Mouse (Mus musculus) G1E (cell line): Measurements from ENCODE around the gene Capns1.

Experiments used
- CTCF ChIP-seq: IDR thresholded peaks from 2 replicates; pipeline ENCODE4 v1.5.1; 2012; ENCODE audit warnings: low read depth, low read length, inconsistent platforms, mixed read lengths
- GATA1 ChIP-seq: IDR thresholded peaks from 2 replicates; pipeline ENCODE4 v1.6.1; 2012; ENCODE audit warnings: borderline replicate concordance, low read length, inconsistent platforms, mixed read lengths
- GATA2 ChIP-seq: IDR thresholded peaks from 2 replicates; pipeline ENCODE4 v1.6.1; 2012; ENCODE audit warnings: low read depth, low read length, inconsistent platforms, borderline replicate concordance
- POLR2AphosphoS5 ChIP-seq: IDR thresholded peaks from 2 replicates; pipeline ENCODE4 v1.6.1; 2012; ENCODE audit warnings: low read depth, low read length, inconsistent platforms; ENCODE audit not compliant: insufficient replicate concordance
- TAL1 ChIP-seq: conservative IDR thresholded peaks from 2 replicates; pipeline ENCODE4 v1.6.1; 2012; ENCODE audit warnings: low read depth, low read length, inconsistent platforms, mixed read lengths

DNA sequence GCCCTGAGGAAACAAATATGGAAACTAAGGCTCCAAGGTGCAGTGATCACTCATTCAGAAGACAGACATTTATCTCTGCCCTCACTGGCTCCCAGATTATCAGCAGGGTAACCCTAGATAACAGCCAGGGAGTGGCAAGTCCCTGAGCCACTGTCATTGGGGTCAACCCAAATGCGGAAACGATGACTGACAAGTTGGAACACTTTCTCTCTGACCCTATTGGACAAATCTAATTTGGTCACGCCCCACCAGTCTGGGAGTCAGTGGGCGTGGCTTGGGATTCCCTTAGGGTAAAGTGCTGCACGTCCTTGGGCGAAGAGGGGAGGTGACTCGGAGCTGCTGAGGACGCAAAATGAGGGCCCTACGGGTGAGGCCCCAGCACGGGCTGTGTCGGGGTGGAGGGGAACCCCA, 14.7 kb downstream of the Capns1 start, which contains the start of gene Cox7a1:
- TF ChIP-seq CTCF (no peak), GATA1 (no peak), POLR2AphosphoS5 (0 out of 2 replicates have a peak, but pooled peaks have one; percentile 44), GATA2 (no peak), TAL1 (peak; percentile 60)
